Mouse (Mus musculus) CD4-positive, CD25-positive, alpha-beta regulatory T cell, adult 2 months (primary cell): ENCODE data around the gene Cacng2.
"Not testable (repeated sequence)": the region's sequence is repeated elsewhere in the genome, so short reads cannot be mapped to it uniquely, and the experiment has no call there.

Experiments
- DNase-seq: peaks from one replicate; pipeline ENCODE4 v3.0.0-alpha.2; 2012; ENCODE audit warnings: low read depth, low spot score

Cacng2 gene

DNA sequence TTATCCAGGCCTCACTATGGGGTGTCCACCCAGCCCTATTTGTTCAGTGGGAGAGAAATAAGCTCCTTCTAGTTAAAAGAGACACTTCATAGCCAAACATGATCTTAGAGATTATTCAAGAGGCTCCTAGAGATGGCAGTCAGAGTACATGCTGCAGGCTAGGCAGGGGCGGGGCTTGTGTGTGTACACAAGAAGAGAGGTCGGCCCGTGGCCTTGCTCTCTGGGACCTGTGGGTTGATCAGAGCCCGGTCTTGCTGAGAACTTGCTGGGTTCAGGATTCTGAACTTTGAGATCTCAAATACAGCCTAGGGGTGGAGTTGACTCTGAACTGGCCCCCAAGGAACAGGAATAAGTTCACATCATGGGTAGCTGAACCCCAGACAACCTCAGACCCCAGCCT lies 95.6 kb downstream of the Cacng2 start:
- no peak for DNase-seq

DNA sequence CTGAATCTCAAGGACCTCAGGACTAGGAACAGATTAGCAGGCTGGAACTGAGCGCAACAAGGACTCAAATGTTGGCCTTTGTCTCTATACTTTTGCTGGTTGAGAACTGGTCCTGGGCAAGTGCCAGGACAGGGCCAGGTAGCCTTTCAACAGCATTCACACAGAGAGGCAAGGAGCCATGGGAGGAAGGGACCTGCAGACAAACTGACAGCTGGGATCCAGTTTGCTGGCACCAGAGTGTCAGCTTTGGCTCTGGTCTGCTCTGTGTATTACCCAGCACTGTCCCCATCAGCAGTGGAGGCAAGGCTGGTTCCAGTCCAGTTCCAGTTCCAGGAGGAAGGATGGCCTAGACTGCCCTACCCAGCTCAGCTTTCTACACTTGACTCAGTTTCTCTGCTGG lies 105.8 kb downstream of the Cacng2 start:
- DNase-seq, result no peak

DNA sequence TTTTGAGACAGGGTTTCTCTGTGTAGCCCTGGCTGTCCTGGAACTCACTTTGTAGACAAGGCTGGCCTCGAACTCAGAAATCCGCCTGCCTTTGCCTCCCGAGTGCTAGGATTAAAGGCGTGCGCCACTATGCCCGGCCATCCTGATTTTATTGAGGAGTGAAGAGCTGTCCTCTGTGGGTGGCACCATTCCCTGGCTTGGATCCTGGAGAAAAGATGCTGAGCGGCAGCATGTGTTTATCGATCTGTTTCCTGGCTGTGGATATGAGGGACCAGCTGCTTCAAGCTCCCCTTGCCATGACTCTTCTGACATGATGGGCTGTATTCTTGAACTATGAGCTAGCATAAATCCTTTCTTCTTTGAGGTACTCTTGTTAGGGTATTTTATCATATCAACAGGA lies 111.6 kb downstream of the Cacng2 start:
- not testable (repeated sequence) for DNase-seq

DNA sequence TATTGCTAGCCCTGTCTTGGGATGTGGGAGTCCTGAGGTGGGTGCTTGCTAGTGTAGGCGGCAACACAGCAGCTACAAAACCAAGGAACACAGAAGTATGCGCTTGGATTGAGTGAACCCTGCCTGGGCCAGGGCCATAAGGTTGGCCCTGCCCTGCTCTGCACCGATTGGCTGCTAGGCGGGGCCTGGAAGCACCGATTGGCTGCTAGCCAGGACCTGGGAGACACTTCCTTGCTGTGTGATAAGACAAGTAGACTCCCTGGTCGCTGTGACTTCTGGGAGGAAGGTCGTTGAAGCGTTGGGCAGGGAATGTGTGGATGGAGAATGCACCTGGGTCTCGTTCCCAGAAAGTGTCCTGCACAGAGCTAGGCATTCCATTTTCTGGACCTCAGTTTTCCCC lies 115.9 kb downstream of the Cacng2 start:
- no peak for DNase-seq

DNA sequence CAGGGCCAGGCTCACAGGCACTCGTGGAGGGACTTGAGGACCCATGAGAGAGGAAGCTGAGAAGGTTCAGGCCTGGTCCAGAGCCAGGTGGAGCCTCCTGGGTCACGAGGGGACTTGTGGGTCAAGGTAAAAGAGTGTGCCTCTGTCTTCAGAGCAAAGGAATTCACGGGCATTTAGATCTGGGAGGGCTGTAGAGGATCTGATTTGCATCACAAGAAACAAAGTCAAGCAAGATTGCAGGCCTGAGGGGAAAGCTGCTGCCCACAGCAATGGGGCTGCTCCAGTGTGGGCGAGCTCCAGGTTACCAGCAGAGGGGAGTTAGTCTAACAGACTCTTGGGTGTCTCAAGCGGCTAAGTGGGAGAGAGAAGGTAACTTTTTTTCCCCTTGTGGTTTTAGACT lies 118.4 kb downstream of the Cacng2 start:
- no peak for DNase-seq

DNA sequence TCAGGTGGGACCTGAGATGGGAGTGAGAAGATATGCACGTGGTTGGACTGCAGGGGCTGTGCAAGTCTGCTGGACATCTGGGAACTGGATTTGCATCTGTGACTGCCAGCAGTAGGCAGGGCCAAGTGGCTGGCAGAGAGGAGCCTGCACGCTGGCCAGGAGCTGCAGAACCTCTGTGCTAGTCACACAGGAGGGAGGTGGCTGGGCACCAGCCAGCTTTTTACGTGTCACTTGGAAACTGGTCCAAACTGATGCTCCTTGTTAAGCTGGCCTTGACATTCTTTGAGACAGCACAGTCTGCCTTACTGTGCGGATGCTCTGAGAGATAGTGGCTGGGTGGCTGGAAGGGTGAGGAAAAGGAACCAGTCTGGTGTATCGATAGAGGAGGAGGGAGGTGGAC lies 131.3 kb downstream of the Cacng2 start:
- no peak for DNase-seq

DNA sequence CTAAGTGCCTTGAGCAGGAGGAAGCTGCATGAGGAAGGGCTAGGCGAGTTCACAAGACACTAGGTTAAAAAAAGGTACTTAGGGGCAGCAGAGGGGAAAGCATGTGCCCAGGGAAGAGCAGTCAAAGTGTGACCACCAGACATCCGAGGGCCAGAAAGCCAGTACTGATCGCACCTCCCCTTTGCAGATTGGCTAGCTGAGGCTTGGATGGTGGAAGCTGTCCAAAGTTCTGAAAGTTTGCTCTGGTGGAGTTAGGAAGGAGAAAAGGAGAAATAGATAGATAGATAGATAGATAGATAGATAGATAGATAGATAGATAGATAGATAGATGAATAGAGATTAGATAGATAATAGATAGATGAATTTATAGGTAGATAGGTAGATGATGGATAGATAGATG lies 136.4 kb downstream of the Cacng2 start:
- DNase-seq, result no peak

DNA sequence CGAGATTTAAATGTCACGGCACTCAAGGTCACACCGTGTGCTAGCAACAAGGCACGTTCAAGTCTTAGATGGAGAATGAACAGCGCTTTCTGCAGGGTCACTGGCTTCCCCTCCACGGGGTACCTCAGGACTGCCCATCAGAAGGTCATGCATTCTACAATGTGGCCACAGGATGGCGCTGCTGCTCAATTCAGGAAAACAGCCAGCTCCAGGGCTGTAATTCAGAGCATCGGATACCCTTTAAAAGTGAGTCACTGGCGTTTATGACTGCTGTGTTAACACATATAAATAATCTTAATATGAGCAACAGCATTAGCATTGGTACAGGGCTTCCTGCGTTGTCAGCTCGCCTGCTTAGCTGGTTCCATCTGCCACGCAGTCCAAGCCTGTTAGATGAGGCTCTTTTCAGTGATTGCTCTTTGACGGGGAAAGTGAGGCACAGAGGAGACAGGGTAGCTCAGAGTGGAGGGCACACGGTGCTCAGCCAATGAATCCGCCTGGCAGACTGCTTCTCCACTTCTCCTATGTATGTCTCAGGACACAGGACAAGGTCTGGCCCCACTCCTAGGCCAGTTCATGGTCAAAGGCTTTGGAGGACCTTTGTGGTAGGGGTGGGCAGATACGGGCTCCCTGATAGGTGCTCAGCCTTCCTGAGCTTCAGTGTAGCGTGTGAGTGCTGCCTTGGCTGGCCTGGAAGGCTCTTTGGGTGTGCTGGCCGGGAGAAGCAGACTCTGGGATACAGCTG lies 137.5 kb downstream of the Cacng2 start:
- DNase-seq, result peak; percentile 70

DNA sequence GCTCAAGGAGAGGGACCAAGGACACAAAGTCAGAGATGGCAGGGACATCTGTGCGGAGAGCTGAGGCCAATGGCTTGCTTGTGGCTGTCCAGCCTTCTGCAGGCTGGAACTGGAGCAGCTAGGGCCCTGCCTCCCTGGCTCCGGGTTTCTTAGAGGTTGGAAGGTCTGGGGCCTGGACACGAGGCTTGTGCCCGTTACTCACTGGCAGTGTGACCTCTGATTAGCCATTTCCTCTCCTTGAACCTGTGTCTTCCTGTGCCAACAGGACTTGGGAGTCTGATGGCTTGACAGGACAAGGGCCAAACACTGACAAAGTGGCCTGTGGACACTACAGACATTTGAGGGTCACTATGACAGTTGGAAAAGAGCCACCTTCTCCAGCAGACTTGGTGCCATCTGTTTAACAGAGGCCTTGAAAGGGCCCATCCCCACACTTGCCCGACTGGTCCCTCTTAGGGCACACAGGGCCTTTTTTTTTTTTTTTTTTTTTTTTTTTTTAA lies 138.6 kb downstream of the Cacng2 start:
- no peak for DNase-seq

DNA sequence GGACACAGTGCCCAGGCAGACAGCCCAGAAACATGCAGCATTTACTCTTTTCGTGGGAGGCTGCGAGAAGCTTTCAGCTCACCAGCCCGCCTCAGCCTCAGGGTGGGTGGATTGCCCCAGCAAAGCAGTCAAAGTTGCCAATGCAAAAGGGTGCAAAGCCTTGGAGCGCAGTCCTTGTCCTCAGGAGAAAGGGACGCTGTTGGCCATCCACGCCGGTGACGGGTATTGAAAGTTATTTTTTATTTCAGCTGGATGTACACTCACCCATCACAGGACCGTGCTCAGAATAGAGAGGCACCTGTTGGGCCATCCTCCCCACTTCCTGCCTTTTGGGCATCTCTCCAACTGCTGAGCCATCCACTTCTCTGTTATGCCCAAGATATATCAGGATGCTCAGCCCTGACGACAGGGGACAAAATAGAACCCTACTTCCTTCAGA lies 140.4 kb downstream of the Cacng2 start:
- no peak for DNase-seq

DNA sequence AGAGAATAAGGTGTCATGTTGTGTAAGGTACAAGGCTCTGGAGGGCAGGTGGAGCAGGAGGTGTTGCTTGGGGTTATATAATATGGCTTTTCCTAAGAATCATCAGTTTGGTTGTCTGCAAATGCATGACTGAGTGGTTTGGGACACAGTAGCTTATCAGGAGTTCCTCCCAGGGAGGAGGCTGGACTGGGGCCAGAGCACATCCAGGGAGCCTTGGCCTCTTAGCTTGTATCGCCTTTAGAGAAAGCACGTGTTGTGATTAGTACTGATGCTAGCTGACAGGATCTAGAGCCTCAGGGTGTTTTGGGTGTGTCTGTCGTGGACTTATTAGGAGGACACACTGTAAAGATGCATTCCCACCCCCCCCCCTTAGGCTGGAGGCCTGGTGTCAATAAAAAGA lies 142.2 kb downstream of the Cacng2 start:
- no peak for DNase-seq

DNA sequence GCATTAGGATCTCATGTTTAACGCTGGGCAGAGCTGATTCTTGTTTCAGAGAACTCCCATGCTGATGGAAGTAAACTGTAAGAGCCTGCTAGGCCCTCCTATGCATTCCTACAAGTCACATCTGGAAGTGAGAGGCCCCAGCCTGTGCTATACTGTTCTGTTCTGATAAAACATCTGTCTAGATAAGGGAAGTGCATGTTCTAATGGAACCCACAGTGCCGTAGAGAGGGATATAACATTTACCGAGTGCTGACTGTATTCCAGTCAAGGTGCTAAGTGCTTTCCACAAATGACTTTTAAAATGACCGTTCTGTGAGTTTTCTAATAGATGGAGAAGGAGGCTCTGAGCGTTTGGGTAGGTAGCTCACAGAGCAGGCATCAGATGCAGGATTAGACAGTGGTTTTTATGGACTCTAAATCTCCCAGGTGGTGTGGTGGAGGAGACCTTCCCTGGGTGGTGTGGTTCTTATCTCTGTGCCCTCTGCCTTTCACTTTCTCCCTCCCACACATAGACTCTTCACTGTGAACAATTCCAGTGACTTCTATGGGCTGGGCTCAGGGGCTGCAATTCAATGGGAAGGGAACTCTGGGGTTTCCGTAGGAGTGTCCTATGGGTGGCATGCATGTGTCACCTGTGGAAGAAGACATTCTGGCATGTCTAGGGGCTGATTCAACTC lies 145.5 kb downstream of the Cacng2 start:
- no peak for DNase-seq

DNA sequence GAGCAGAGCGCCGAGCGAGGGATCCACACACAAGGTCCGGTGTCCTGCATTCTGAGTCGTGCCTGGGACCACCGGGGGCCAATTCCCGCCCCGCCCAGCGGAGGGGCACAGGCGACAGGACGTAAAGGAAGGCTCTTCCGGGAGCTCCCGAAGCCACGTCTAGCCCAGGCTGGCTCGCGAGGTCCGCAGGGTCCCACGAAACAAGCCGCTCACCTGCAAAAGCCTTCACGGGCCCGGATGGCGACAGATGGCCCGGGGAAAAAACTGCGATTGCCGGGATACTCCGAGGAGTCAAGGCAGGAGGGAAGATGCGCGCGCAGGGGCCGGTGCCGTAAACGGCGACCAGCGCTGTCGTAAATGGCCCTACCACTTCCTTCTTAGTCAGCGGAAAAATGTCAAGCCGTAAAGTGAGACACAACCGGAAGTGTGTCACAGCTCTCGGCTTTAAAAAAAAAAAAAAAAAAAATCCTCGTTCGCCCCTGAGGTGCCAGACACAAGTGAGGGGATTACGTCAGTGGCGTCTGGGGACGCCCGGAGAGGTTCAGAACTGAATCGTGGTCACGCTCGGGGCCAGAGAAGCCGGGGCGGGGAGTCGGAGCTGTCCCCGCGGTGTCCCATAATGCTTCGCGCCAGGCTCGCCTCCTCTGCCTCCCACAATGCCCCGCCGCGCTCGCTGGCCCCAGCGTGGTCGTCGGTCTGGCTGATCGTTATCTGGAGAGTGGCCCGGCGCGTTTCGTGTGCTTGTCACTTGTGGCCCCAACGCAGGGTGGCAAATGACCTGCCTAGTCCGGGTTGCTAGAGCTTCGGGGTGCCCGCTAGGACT lies 149.1 kb downstream of the Cacng2 start, which contains the start of gene Eif3d:
Gene Eif3d (minus strand): TSS at position 344 of the 823 bp plus-strand sequence.
- DNase-seq, result peak; percentile 98

DNA sequence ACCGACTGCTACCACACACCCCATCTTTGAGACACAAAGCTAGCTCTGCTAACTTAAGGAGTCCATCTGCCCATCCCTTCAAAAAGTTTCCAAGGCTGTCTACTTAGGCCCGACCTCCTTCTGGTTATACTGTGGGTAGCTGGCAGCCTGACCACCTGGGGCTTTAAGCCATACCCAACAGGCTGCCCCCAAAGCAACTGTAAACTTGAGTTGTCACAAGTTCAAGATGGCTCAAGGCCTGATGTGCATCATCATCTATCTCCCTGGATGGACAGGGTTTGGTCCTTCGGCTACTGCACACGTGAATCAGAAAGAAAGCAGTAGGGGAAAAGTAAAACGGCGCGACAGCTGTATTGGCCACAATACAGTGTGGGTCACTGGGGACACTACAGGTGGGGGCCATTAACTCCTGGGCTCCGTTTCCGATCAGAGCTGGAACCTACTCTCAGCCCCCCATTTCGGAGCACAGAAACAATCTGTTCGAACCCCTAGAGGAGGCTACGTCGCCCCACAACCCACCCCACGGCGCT lies 149.8 kb downstream of the Cacng2 start:
- DNase-seq, result no peak

DNA sequence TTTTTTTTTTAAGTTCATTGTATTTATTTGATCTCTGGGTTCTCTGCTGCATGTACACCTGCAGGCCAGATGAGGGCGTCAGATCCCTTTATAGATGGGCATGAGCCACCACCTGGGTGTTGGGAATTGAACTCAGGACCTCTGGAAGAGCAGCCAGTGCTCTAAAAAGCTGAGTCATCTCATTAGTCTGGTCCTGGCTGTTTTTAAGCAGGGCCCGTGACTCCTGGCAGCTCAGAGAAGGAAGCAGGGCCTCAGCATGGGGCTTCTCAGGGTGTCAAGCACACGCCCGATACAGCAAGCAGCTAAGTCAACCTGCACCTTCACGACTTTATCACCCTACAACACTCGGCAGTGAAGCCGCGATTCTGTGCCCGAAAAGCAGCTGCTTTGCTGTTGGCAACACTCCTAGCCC lies 154.7 kb downstream of the Cacng2 start:
- DNase-seq, result peak; percentile 18

DNA sequence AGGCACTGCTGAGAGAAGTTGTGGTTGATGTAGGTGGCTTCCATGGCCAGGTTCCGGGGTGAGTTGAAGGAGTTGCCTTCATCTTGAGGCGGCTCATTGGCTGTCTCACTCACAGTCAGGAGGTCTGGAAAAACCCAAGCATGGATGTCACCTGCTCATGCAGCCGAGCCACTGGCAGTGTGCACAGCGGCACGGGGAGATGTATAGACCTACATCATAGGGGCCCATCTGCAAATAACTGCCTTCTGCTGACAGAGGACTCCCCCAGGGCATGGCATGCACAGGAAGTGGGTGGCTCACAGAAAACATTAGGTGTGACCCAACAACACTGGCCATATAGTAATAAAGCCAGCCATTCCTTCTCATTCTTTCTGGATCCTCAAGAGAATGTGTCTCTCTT lies 157.4 kb downstream of the Cacng2 start:
- DNase-seq, result no peak

DNA sequence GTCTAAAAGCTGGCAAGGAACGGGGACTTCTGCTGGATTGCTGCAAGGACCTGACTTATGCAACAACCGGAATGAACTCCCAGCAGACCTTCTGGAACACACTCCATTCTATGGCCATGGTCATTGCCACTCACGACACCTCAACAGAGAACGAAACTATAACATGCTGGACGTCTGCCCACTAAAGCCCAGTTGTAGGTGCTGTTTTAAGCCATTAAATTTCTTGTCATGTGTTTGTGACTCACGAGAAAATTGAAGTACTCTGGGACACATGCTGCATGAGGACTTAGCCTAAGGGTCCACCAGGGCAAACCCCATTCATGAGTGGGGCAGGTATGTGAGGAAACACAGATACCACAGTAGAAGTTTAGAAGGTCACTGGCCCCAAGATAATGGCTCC lies 159.1 kb downstream of the Cacng2 start:
- DNase-seq, result no peak

DNA sequence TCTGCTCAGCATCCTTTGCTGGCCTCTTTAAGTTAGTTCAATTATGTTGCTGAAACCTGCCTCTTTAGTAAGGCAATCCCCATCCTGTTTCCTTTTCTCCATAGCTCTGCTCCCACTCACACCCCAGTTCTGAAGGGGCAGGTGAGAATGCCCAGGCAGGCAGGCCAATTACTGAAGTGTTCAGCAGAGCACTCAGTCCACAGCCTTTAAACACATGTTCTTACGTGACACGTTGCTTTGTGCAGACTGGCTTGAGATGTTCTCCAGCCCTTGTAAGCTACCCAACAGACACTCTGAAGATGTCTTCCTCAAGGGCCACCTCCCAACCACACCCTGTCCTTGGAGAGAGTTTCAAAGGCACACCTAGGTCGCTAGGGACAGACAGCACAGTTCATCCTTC lies 161.8 kb downstream of the Cacng2 start:
- DNase-seq, result no peak

DNA sequence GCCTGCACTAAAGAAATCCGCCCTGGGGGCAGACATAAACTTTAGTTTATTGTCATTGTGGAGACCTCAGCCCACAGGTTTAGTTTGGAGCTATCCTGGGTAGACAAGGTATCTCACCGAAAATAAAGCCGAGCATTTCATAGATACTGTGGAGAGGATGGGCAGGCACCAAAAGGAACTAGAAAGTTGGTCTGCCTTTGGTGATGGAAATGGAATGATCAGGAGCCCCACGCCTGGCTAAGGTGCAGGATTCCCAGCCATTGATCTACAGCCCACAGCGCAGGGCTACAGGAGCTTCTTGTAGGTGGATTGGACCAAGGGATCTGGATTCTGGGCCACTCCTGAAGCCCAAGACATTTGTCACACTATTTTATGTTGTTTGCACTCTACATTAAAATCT lies 162.2 kb downstream of the Cacng2 start:
- no peak for DNase-seq

DNA sequence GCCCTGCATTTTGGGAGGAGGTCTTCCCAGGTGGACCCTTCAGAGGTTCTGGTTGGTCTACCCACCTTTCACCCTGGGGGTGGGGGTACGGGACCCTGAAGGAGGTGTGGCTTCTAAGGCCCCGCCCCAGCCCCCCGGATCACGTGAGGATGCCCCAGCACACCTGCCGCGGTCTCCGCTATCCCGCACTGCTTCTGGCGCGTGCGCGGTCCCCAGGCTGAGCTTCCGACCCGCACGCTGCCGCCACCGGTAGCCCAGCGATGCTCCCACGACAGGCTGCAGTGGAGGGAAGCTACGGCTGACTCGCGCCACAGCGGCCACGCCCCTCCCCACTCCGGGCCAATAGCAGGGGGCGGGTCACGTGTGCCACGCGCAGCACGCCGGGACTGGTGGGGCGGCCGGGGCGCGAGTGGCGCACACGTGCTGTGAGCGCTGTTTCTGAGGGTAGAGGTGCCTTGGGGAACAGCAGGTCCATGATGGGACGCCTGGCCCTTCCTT lies 163.4 kb downstream of the Cacng2 start, which contains the start of gene Foxred2:
Gene Foxred2 (minus strand): TSS at position 319 of the 498 bp plus-strand sequence.
- DNase-seq, result peak; percentile 96
